Mouse (Mus musculus): ENCODE data around the gene Nr6a1.

Nr6a1 gene

GRCm38 (mm10) chr2:38713596-38713995, 213.9 kb downstream of the Nr6a1 start:
- DNase-seq (ENCODE audit: low read depth, low spot score), result no peak

GRCm38 (mm10) chr2:38712769-38713125, 214.7 kb downstream of the Nr6a1 start:
- no peak for DNase-seq (ENCODE audit: low read depth, low spot score)

DNA sequence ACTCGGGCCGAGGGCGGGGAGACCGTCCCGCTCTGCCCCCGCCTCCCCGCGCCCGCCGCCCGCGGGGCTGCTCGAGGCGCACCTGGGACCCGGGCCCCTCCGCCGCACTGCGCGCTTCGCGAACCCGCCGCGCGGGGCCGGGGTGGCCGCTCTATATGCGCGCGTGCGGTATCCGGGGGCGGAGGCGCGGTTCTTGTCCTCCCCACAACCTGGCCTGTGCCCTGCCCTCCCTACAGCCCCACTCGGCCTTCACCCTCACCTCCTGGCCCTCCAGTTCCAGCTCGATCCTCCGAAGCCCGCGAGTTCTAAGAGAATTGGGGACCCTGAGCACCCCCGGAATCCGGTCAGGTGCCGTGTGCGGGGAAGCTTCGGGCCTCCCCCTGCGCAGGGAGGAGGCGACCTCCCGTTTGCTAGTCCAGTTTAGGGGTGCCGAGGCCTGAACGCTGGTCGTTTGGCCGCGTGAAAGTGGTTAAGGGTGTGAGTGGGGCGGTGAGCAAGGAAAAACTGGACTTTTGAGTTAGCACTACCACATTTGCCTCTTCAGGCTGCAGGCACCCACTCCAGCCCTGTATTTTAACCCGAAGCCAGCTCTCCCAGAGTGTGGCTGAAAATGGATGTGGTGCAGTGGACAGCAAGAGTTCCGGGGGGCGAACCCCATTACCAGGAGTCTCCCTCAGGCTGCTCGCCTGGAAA, 215.3 kb downstream of the Nr6a1 start:
- no peak for DNase-seq (ENCODE audit: low read depth, low spot score)

DNA sequence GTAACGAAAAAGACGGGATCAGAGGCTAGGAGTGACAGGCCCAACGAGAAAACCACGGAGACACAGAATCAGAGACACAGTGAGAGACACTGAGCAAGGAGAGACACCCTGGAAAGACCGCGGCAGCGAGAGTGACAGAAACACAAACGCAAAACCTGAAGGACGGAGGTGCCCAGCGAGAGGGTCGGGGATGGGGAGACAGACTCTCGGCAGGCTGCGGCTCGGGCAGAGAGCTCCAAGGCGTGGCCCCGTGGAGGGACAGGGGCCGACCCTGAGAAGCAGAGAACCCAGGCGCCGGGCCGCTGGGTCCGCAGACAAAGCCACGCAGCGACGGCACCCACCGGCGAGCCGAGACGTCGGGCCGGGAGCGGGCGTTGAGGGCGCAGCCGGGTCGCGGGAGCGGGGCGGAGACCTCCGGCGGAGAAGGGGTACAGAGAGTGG, 216.0 kb downstream of the Nr6a1 start:
- DNase-seq (ENCODE audit: low read depth, low spot score), result no peak

GRCm38 (mm10) chr2:38710304-38711241, 216.9 kb downstream of the Nr6a1 start:
- DNase-seq (ENCODE audit: low read depth, low spot score), result no peak

- no peak for DNase-seq (ENCODE audit: low read depth, low spot score)
Measured at GRCm38 (mm10) chr2:38708907-38709688, 218.4 kb downstream of the Nr6a1 start.

DNA sequence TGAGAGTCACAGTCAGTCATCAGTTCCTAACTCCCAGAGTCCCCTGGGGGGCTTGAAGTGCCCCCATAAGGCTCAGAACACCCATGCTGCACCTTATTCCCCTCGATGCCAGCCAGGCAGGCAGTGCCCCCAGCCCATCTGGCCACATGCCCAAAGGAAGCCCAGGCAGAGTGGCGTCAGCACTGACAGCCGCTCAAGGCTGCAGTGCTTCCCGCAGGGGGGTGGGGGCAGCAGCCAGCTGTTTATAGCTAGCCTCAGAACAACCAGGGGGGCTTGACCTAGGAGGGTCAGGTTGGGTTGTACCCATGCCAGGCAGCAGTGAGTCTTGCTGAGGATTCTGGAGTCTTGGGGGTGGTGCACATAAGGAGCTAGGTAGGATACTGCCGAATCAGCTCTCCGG, 220.8 kb downstream of the Nr6a1 start:
- DNase-seq (ENCODE audit: low read depth, low spot score), result no peak

GRCm38 (mm10) chr2:38705036-38705435, 222.5 kb downstream of the Nr6a1 start:
- DNase-seq (ENCODE audit: low read depth, low spot score), result no peak

DNA sequence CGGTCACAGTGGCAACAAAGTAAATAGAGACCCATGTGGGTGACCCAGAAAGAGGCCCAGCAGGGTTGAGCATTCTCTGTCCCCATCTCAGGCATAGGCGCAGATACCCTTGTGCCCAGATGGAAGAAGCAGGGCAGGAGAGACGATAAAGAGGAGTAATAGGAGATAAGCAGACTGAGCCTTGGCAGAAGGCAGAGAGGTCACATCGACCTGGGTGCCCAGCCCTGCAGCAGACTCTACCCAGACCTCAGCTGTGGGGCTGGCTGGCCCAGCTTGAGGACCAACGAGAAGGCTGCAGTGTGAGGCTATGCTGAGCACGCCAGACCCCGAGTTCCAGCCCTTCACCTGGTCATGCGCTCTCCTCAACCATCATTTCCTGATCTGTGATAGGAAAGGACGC, 223.2 kb downstream of the Nr6a1 start:
- DNase-seq (ENCODE audit: low read depth, low spot score), result no peak

GRCm38 (mm10) chr2:38700177-38700576, 227.3 kb downstream of the Nr6a1 start:
- DNase-seq (ENCODE audit: low read depth, low spot score), result no peak

GRCm38 (mm10) chr2:38698623-38699022, 228.9 kb downstream of the Nr6a1 start:
- DNase-seq (ENCODE audit: low read depth, low spot score), result no peak

DNA sequence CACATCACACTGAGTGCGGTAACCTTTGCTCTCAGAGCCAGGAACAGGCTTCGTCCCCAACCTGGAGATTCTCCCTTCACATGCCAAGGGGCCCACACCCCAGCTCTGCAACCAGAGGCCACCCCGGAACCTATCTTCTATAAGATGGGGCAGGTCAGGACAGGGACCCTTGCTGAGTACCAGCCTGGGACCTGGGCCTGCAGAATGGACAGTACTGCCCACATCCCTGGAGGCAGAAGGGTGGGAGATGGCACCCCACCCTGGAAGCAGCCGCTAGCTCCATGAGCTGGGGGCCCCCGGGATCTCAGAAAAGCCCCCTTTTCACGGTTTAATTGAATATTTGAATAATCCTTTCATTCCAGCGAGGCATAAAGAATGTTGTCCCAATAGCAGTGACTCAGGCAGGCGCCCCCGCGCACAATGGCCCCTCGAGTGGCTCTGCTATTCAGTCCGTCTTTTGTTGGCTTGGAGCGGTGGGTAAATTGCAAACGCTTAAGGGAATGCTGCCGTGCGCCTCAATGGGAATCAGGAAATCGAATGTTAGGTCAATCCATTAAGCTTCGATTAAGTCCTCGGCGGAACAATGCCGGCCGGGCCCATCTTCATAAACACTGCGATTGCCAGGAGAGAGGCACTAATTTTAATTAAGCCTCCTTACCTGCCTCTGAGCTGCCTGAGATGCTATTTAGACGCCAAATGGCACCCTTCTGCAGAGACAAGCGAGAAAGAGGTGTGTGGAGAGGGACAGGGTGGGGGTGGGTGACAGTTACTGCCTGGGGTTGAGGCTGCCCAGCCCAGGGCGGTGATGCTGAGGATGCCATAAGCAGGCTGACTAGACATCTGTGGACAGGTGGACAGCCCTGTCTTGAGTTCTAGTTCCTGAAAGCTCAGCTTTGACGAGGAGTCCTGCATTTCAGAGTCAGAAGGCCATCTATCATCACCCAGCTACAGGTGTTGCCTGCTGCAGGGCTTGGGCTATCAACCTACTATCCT, 230.1 kb downstream of the Nr6a1 start:
- DNase-seq (ENCODE audit: low read depth, low spot score), result no peak

- no peak for DNase-seq (ENCODE audit: low read depth, low spot score)
Measured at GRCm38 (mm10) chr2:38695770-38696169, 231.7 kb downstream of the Nr6a1 start.

DNA sequence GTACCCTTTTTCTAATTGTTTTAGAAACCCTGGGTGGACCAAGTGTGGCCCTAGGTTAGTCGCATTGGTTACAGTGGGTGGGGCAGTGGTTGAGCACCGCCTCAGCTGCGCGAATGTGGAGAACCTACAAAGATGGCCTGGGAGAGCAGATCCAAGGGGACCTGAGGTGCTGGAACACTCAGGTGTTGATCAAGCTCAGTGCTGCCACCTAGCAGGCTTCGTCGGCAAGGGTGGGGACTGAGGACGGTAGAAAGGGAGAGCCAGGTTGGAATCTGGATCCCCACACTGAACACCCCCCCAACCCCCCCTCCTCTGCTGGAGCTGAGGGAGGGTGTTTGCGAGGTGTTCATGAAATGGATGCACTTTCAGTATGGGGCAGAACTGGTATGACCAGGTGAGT, 235.9 kb downstream of the Nr6a1 start:
- DNase-seq (ENCODE audit: low read depth, low spot score), result no peak

GRCm38 (mm10) chr2:38689881-38690280, 237.6 kb downstream of the Nr6a1 start:
- no peak for DNase-seq (ENCODE audit: low read depth, low spot score)

DNA sequence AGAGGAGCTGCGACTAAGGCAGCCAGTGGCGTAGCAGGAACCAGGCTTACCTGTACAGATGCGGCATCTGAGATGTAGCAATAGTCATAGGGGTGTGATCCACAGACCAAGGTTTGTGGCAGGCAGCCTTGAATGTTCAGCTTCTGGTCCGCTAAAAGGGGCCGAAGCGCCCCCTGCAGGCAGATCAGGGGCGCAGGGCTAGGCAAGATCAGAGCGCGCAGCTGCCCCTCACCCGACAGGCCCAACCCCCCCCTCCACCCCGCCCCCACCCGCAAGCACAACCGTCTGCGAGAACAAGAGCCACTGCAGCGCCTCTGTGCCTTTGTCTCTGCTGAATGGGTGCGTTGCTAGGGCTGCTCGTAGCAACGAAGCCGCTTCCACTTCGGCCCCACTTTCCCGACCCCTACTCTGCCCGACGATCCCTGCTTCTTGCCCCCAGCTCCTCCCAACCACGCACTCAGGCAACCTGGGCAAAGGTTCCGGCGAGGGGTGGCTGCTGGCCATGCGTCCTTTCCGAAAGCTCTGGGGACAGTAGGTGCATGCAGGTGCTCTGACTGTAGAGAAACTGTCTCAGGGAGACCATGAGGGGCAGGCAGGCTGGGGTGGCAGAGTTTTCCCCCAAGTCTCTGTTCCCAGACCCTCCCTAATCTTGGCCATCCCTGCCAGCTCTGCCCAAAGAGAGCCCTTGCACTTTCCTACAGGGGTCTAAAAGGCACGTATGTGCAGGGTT, 238.5 kb downstream of the Nr6a1 start:
- no peak for DNase-seq (ENCODE audit: low read depth, low spot score)

DNA sequence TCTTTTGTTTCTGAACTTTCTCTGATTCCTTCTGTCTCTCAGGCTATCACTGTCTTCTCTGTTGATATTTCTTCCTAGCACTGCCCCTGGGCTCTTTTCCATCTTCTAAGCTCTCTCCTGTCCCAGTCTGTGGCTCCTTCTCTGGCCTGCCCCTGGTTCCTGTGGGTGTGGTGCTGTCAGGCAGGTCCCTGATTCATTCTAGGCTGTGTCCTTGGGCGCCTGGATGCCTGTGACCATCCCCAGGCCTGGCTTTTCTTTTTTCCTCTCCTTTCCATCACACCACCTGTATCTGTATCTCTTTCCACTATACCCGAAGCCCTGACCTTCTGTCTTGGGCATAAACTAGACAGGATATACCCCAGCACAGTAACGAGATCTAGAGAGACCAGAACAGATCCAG, 241.7 kb downstream of the Nr6a1 start:
- no peak for DNase-seq (ENCODE audit: low read depth, low spot score)

DNA sequence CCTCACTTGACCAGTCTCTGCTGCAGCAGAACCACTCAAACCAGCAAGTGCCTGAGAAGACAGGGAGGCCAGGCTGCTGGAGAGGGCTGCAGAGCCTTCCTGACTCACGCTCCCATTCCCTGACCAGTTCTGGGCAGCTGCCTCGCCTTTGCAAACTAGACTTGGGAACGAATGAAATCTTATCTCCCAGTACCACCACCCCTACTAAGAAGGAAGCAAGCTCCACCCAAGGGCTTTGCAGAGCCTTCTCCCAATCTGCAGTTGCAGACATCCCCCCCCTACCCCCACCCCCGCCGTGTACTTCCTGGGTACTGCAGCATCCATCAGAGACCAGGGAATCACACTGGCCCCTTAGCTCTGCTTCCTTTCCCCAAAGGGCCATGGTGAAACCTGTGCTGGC, 244.4 kb downstream of the Nr6a1 start:
- DNase-seq (ENCODE audit: low read depth, low spot score), result no peak

- DNase-seq (ENCODE audit: low read depth, low spot score), result no peak
Measured at GRCm38 (mm10) chr2:38682209-38682608, 245.3 kb downstream of the Nr6a1 start.

GRCm38 (mm10) chr2:38678947-38679346, 248.5 kb downstream of the Nr6a1 start:
- no peak for DNase-seq (ENCODE audit: low read depth, low spot score)
